Mouse (Mus musculus) spleen, embryonic (tissue): Measurements from ENCODE around the gene Rpl18a.

Experiments
- CTCF ChIA-PET: fragments of 350-600 bp; sonication (Branson Sonifier 250); formaldehyde crosslinking; loops from one replicate; lab custom pipeline; 2022; lab: Charles Lee

Rpl18a gene

GRCm38 (mm10) chr8:70884683-70885082 is 12.5 kb downstream of the Rpl18a start:
- CTCF ChIA-PET = interaction anchor here (0.6 kb wide), 1 partner anchor 156 kb away, joined by 3 read pairs; no protein-coding TSS in a partner anchor

- CTCF ChIA-PET = interaction anchor here (0.6 kb wide), 1 partner anchor 156 kb away, joined by 3 read pairs; no protein-coding TSS in a partner anchor
These were observed 13.0 kb downstream of the Rpl18a start for GRCm38 (mm10) chr8:70884186-70884585.

- CTCF ChIA-PET = no interaction called here
These were observed 16.7 kb downstream of the Rpl18a start for GRCm38 (mm10) chr8:70880546-70880945.

- CTCF ChIA-PET = no interaction called here
These were observed 17.1 kb downstream of the Rpl18a start for GRCm38 (mm10) chr8:70880126-70880525.

- CTCF ChIA-PET = no interaction called here
These were observed 17.7 kb downstream of the Rpl18a start for GRCm38 (mm10) chr8:70879500-70879899.

- CTCF ChIA-PET = no interaction called here
These were observed 19.0 kb downstream of the Rpl18a start for GRCm38 (mm10) chr8:70878178-70878577.

DNA sequence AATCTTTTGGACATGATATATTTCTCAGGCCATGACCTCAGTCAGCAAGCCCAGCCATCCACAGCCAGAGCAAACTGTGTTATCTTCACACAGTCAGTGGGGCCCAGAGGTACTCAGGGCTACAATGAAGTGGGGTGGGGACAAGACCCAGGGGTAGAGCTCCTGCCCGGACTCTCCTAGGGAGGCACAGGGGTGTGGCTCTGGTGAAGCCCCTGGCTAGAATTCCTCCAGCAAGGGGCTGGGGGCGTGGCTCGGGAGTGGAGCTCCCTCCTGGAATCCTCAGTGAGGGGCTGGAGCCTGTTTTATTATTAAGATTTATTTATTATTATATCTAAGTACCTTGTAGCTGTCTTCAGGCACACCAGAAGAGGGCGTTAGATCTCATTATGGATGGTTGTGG is 20.8 kb downstream of the Rpl18a start:
- CTCF ChIA-PET = interaction anchor here (1.4 kb wide), 1 partner anchor 20 kb away, joined by 3 read pairs; no protein-coding TSS in a partner anchor

- CTCF ChIA-PET = no interaction called here
These were observed 22.8 kb downstream of the Rpl18a start for GRCm38 (mm10) chr8:70874441-70874840.

- CTCF ChIA-PET = interaction anchor here (0.6 to 0.9 kb wide), 2 partner anchors 19 to 66 kb away, joined by 3 to 5 read pairs; no protein-coding TSS in a partner anchor
These were observed 23.7 kb downstream of the Rpl18a start, which contains the start of gene Ccdc124 for GRCm38 (mm10) chr8:70873364-70873985. TSS of gene Ccdc124 (minus strand) at chr8:70873935.

GRCm38 (mm10) chr8:70872643-70873363 is 24.4 kb downstream of the Rpl18a start:
- CTCF ChIA-PET = interaction anchor here (0.6 to 0.9 kb wide), 3 partner anchors 19 to 72 kb away, joined by 3 to 5 read pairs (median 4); no protein-coding TSS in a partner anchor

GRCm38 (mm10) chr8:70871195-70871807 is 25.9 kb downstream of the Rpl18a start:
- CTCF ChIA-PET = no interaction called here

- CTCF ChIA-PET = interaction anchor here (0.6 to 2.8 kb wide), 5 partner anchors 16 to 47 kb away, joined by 3 to 12 read pairs (median 3); no protein-coding TSS in a partner anchor
These were observed 27.6 kb downstream of the Rpl18a start for GRCm38 (mm10) chr8:70869601-70870041.

DNA sequence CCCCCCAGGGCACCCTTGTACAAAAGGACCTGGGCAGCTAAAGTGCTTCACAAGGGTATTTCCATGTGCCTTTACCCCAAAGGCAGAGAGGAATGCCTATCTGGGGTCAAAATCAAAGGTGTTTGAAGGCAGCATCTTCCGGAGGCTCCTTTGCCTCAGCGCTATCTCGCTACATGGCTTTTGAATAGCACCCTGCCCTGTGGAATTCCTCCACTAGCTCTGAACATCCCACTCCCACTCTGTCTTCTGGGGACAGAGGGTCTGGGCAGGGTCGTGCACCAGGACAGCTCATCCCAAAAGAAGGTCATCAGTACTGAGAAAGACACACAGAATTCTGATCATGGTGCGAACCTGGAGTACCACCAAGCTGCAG is 28.0 kb downstream of the Rpl18a start:
- CTCF ChIA-PET = interaction anchor here (0.6 to 2.8 kb wide), 5 partner anchors 17 to 196 kb away, joined by 3 to 12 read pairs (median 3); no protein-coding TSS in a partner anchor

GRCm38 (mm10) chr8:70868559-70869198 is 28.5 kb downstream of the Rpl18a start:
- CTCF ChIA-PET = interaction anchor here (0.6 to 2.8 kb wide), 5 partner anchors 17 to 195 kb away, joined by 3 to 12 read pairs (median 3); no protein-coding TSS in a partner anchor

DNA sequence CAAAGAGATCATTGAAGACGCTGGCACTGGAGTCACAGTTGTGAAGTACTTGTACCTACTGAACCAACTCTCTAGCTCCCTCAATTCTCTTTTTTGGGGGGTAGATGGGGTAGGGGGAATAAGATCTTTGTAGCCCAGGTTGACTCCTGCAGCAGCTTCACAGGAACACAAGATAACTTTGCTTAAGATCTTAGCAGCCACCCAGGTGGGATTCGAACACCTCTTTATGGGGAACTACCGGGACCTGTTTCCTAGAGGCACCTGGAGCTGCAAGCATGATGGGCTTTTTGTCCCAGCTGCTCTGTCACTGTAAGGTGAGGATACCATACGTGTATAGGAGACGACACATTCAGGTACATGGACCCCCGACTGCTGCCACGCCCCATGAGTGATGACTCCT is 30.6 kb downstream of the Rpl18a start:
- CTCF ChIA-PET = no interaction called here

DNA sequence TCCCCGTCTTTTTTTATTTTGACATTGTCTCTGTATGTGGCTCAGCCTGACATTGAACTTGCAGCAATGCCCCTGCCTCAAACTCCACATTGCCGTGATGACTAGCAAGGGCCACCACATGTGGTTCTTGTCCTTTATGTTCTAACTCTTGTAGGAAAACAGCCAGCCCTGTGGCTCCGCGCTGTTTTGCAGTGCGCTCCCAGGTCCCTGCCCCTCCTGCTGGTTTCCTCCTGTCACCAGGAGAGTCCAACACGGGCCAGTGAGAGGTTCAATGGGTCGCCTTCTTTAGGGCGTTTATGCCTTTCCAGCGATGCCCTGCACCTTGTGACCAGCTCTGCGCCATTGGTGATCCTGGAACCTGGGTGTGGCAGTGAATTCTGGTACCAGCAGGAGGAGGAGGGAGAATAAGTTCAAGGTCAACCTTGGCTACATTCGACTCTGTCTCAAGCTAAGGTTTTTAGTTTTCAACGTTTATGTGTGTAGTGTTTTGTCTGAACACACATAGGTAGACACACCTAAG is 31.2 kb downstream of the Rpl18a start:
- CTCF ChIA-PET = no interaction called here

GRCm38 (mm10) chr8:70865350-70866000 is 31.7 kb downstream of the Rpl18a start:
- CTCF ChIA-PET = no interaction called here

GRCm38 (mm10) chr8:70864712-70865221 is 32.4 kb downstream of the Rpl18a start:
- CTCF ChIA-PET = interaction anchor here (0.7 kb wide), 2 partner anchors 168 to 335 kb away, joined by 3 to 6 read pairs; no protein-coding TSS in a partner anchor

GRCm38 (mm10) chr8:70863956-70864711 is 33.1 kb downstream of the Rpl18a start:
- CTCF ChIA-PET = interaction anchor here (0.7 kb wide), 2 partner anchors 168 to 335 kb away, joined by 3 to 6 read pairs; no protein-coding TSS in a partner anchor
